Mouse (Mus musculus) C2C12 (cell line): ENCODE data around the gene Muc20.

Source experiments
- CTCF ChIP-seq: IDR thresholded peaks from one replicate; pipeline ENCODE4 v1.5.1; 2011; ENCODE audit not compliant: control insufficient read depth, insufficient read depth, insufficient read length
- FOSL1 ChIP-seq: IDR thresholded peaks from one replicate; pipeline ENCODE4 v1.8.0; 2011; ENCODE audit warnings: mild to moderate bottlenecking, low read length; ENCODE audit not compliant: poor library complexity, insufficient read depth, severe bottlenecking
- MAX ChIP-seq: IDR thresholded peaks from one replicate; pipeline ENCODE4 v1.6.1; 2011; ENCODE audit warnings: mild to moderate bottlenecking, control low read depth
- USF1 ChIP-seq: IDR thresholded peaks from one replicate; pipeline ENCODE4 v1.6.1; 2011; ENCODE audit warnings: low read depth, mild to moderate bottlenecking, control low read depth, moderate library complexity

DNA sequence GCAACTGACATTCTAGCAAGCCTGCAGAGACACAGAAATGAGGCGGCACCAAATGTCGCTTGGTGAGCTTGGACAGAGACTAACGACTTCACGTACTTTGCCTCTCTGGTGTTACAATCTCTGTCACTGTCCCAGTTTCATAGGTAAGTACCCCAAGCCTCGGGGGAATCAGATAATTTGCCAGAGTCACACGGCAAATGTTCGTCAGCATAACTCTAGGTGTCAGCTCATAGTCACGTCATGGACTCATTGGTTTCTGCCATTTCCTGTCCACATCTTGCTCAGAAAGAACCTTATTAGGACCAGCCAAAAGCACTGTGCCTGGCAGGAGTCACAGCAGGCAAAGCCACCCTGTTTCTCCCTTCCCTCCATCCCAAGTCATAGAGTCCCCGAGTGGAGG, 55.9 kb downstream of the Muc20 start:
- TF ChIP-seq CTCF (no peak), FOSL1 (no peak), MAX (no peak), USF1 (no peak)
